Mouse (Mus musculus) hindbrain, embryonic 10.5 days (tissue): ENCODE data around the gene Mef2a. TPM values are rescaled to one million over a fixed set of nuclear protein-coding genes. Genes with fewer than 3 reads are reported as not detected.
A peak's percentile ranks its signal among the peaks of the same experiment; 100 is the strongest.

Experiments used
- DNase-seq: peaks from one replicate; pipeline ENCODE4 v3.0.0-alpha.2; 2017; ENCODE audit warnings: low spot score
- H3K27ac ChIP-seq: fragments of 300-500 bp; sonication (generic); 2 replicates; pipeline ENCODE4 v1.5.1; 2016; ENCODE audit warnings: mild to moderate bottlenecking, moderate library complexity
- H3K27me3 ChIP-seq: fragments of 300-500 bp; sonication (generic); 2 replicates; pipeline ENCODE4 v1.6.1; 2016; ENCODE audit warnings: mild to moderate bottlenecking; ENCODE audit not compliant: poor library complexity, insufficient read depth, severe bottlenecking
- H3K36me3 ChIP-seq: fragments of 300-500 bp; sonication (generic); 2 replicates; pipeline ENCODE4 v1.6.1; 2016; ENCODE audit warnings: mild to moderate bottlenecking, moderate library complexity
- H3K4me1 ChIP-seq: fragments of 300-500 bp; sonication (generic); replicated peaks from 2 replicates; pipeline ENCODE4 v1.6.1; 2016; ENCODE audit warnings: mild to moderate bottlenecking
- H3K4me3 ChIP-seq: fragments of 300-500 bp; sonication (generic); 2 replicates; pipeline ENCODE4 v1.5.1; 2016; ENCODE audit warnings: mild to moderate bottlenecking, moderate library complexity
- H3K9me3 ChIP-seq: fragments of 300-500 bp; sonication (generic); 2 replicates; pipeline ENCODE4 v1.6.1; 2016; ENCODE audit warnings: mild to moderate bottlenecking, moderate library complexity
- WGBS: fragments of 180-500 bp; shearing (Covaris S2); methylation state at CpG from one replicate; pipeline ENCODE4 v1.1.7; 2016; 5-methylcytosine and 5-hydroxymethylcytosine counted together
- polyA plus RNA-seq: library from polyadenylated mRNA; unstranded; fragments of >200 nt; fragmentation: Nextera tagmentation; extraction: Ambion mirVana; gene quantifications from 2 replicates; pipeline ENCODE4 v1.2.1, GENCODE M21; 2016

Mef2a gene
- 20.5 and 26.9 TPM in 2 replicates for polyA plus RNA-seq

DNA sequence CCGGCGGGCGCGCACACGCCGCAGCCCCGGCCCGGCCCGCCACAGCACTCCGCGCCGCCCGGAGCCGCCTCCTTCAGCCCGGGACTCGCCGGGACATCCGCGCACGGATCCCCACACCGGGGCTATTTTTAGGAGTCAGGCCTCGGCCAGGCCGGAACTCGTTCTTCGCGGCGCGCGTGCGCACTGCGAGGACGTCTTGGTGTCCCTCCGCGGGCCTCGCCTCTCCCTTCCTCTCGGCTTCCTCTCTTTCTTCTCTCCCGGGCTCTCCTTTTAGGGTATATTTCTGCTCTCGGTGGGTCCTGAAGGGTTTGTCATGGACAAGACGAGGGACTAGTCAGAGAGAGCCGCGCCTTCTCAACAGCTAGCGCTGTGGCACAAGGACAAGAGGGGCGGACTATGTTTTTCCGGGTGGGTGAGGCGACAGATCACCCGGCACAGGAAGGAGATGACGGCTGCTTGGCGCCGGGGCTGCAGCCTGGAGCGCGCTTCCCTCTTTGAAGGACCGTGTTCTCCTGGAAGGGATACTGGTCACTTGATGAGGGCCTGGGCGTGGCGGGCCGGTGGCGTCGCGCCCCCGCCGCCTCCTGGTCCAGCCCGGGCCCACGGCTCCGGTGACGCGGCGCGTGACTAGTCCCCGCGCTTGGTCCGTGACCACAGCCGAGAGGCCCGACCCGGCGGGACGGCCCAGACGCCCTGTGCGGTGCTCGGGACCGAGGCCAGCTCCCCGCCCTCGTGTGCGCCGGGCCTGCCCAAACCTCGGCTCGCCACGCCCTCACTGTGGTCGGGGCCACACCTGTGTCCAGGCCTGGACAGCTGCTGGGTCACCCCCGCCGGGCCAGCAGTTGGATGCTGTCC, at the start of gene Mef2a:
TSS of gene Mef2a (minus strand) at position 130 of the 855 bp plus-strand sequence.
- Histone ChIP-seq H3K36me3 (no peaks in the 10 kb centered on the region), H3K4me1 (peaks cover 23% of the 10 kb centered on the region), H3K4me3 (peak within 1 kb of the TSS; percentile 94), H3K27me3 (no peaks in the 10 kb centered on the region), H3K9me3 (no peaks in the 10 kb centered on the region), H3K27ac (peak within 1 kb of the TSS; percentile 99)
- peak; percentile 96 for DNase-seq
- under 1% methylated on average over 89 of the region's 89 CpGs for WGBS

DNA sequence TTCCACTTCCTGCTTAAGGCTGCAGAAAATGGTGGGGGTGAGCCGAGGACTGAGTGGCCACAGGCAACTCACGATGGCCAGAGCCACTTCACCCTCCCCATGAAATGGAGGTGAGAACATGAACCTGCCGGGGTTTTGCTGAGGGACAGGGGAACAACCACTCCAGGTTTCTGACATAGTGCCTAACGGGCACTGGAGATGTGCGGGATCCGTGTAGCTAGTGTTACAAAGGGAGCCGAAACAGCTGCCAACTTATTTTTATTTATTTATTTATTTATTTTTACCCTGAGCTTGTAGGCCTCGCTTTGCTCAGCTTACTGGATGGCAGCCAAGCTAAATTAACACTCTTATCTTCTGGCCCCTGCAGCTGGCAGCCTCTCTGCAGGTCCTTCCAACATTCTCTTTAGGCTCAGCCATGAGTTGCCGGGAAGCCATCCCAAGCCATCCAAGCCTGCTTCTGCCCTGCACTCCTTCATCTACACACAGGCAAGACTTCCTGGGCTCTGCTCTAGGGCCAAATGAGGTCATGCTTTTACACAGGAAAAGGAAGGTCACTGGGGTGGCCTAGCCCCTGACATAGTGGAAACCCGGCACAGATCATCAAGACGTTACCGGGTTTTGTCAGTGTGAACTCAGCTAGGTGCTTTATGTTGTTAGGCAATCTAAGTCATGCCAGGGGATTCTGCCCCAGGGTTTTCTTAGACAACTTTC, 49.0 kb upstream of the Mef2a start:
- no peak overlapping the region for H3K27ac ChIP-seq
- H3K4me3 ChIP-seq, result no peak overlapping the region
- 82% methylated on average over 12 of the region's 12 CpGs for WGBS
- DNase-seq, result no peak
- H3K4me1 ChIP-seq, result peaks cover 4% of the 10 kb centered on the region; the same call in 1 of the 2 replicates
- H3K27me3 ChIP-seq, result no peaks in the 10 kb centered on the region
- H3K9me3 ChIP-seq, result no peaks in the 10 kb centered on the region
- no peaks in the 10 kb centered on the region for H3K36me3 ChIP-seq

DNA sequence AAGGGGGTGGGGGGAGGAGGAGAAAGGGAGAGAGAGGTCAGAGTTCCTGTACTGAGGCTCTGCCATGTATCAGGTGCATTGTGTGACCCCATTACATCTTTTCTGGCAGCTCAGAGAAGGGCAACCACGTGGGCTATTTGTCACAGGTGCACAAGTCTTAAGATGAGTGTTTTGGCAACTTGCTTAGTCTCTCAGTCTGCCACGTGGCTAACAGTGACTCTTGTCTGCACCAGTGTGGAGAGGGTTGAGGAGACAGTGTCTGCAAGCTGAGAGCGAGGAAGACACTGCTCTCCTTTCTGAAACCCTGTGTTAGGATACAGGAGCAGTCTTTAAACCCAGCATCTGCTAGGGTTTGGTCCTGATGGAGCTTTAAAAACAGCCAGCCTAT, 48.4 kb upstream of the Mef2a start:
- no peaks in the 10 kb centered on the region for H3K27me3 ChIP-seq
- WGBS, result 68% methylated on average over 3 of the region's 3 CpGs
- peaks cover 4% of the 10 kb centered on the region; the same call in 1 of the 2 replicates for H3K4me1 ChIP-seq
- no peak overlapping the region for H3K27ac ChIP-seq
- H3K4me3 ChIP-seq, result no peak overlapping the region
- no peak for DNase-seq
- no peaks in the 10 kb centered on the region for H3K9me3 ChIP-seq
- H3K36me3 ChIP-seq, result no peaks in the 10 kb centered on the region

DNA sequence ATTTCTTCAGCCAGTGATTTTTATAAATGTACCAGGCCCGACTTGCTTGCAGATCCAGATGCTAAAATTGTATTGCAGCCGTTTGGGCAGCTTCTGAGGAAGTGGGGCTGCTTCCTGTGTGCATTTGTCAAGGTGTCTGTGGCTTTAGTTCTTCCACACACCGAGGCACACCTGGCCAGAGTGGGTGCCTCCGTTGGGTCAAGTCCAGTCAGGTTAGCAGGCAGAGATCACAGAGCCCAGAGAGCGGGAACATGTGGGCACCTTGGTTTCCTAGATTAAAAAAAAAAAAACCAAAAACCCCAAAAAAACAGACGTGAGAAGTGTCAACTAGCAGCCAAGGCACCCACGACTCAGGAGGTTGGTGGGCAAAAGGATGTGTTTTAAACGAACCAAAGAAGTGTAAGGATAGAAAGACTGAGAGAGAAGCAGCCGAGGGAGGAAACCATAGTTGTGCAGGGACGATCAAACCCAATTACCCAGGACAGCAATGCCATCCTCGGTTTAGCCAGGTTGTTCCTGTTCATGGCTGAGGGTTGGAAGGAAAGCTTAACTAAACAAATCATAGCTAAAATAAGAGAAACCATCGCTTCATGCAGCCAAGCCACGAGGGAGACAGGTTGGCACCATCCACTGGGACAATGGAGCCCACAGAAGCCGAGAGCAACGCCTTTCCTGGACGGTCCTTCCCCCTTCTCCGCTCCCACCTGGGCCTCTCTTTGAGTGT, 47.1 kb upstream of the Mef2a start:
- DNase-seq, result no peak
- WGBS, result 89% methylated on average over 17 of the region's 17 CpGs
- no peak overlapping the region for H3K27ac ChIP-seq
- H3K36me3 ChIP-seq, result no peaks in the 10 kb centered on the region
- H3K9me3 ChIP-seq, result no peaks in the 10 kb centered on the region
- H3K4me1 ChIP-seq, result no peaks in the 10 kb centered on the region
- H3K27me3 ChIP-seq, result no peaks in the 10 kb centered on the region
- no peak overlapping the region for H3K4me3 ChIP-seq

DNA sequence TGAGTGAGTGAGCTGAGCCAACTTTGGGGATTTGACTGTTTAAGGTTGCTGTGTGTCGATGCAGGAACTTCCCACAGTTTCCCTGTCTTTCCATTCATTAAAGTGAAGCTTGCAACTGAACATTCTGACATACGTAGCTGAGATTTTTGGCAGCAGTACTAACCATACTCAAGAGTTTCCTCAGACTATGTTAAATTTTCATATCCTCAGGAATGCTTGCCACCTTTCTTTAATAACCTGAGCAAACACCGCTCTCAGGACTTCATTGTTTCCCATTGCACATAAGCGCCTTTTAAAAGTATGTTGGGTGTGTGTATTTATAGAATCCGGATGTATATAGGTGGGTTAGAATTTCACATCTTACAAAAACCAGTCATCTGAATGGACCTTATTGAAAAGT, 45.5 kb upstream of the Mef2a start:
- 97% methylated on average over 5 of the region's 5 CpGs for WGBS
- H3K27ac ChIP-seq, result no peak overlapping the region
- H3K9me3 ChIP-seq, result no peaks in the 10 kb centered on the region
- no peaks in the 10 kb centered on the region for H3K4me1 ChIP-seq
- H3K27me3 ChIP-seq, result no peaks in the 10 kb centered on the region
- no peak overlapping the region for H3K4me3 ChIP-seq
- DNase-seq, result no peak
- H3K36me3 ChIP-seq, result no peaks in the 10 kb centered on the region

GRCm38 (mm10) chr7:67414766-67415165, 42.1 kb upstream of the Mef2a start:
- no peaks in the 10 kb centered on the region for H3K36me3 ChIP-seq
- H3K4me3 ChIP-seq, result no peak overlapping the region
- no peak for DNase-seq
- H3K9me3 ChIP-seq, result no peaks in the 10 kb centered on the region
- H3K27ac ChIP-seq, result no peak overlapping the region
- 85% methylated on average over 8 of the region's 8 CpGs for WGBS
- H3K27me3 ChIP-seq, result no peaks in the 10 kb centered on the region
- H3K4me1 ChIP-seq, result no peaks in the 10 kb centered on the region

DNA sequence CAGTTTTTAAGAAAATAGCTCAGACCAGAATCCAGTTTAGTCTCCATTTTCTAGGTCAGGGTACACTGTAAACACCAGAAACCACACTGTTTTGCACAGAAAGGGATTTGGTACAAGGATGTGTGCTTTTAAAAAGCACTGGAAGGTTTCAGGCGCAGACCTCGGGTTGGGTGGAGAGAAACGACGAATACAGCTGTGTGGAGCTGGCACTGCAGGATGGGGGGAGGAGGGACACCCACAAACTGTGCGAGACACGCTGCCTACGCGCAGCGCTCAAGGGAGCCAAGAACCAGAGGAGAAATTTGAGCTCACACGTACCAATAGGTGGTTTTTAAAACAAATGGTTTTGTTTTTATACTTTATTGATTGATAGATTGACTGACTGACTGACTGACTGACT, 40.0 kb upstream of the Mef2a start:
- no peak overlapping the region for H3K27ac ChIP-seq
- no peak for DNase-seq
- WGBS, result 79% methylated on average over 10 of the region's 10 CpGs
- no peak overlapping the region for H3K4me3 ChIP-seq
- no peaks in the 10 kb centered on the region for H3K36me3 ChIP-seq
- H3K27me3 ChIP-seq, result no peaks in the 10 kb centered on the region
- H3K4me1 ChIP-seq, result no peaks in the 10 kb centered on the region
- H3K9me3 ChIP-seq, result no peaks in the 10 kb centered on the region

DNA sequence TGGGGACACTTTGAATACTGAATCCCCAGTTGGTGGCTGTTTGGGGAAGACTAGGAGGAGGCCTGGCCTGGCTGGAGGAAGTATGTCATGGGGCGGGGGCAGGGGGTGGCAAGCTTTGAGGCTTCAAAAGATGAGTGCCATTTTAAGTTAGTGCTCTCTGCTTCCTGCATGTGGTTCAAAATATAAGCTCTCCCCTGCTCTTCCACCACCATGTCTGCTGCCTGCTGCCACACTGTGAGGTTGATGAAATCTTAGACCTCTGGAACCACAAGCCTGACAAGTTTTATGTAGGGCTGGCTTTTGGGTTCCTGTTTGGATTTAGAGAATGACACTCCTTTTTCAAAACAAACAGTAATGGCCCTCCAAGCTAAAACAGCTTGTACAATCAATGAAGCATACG, 34.4 kb upstream of the Mef2a start:
- H3K27ac ChIP-seq, result no peak overlapping the region
- H3K4me1 ChIP-seq, result no peaks in the 10 kb centered on the region
- H3K9me3 ChIP-seq, result no peaks in the 10 kb centered on the region
- H3K4me3 ChIP-seq, result no peak overlapping the region
- no peaks in the 10 kb centered on the region for H3K27me3 ChIP-seq
- 93% methylated on average over 2 of the region's 2 CpGs for WGBS
- no peaks in the 10 kb centered on the region for H3K36me3 ChIP-seq
- no peak for DNase-seq

DNA sequence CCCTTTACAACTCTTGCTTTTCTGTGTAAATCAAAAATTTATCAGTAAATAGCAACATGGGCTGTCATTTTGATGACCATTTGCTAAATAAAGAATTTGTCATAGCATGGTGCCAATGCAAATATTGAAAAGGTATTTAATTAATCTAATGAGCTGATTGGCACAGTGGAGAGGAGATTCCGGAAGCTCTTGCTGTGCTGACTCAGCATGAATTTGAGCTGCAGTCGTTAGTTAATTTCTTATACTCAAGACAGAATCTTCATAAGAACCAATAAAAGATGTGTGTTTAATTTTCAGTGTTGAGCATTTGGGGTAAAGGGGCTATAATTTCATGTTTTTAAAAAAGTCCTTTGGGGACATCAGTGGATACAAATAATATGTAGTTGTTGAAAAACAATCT, 31.5 kb upstream of the Mef2a start:
- Histone ChIP-seq H3K4me1 (no peaks in the 10 kb centered on the region), H3K27me3 (no peaks in the 10 kb centered on the region), H3K36me3 (no peaks in the 10 kb centered on the region), H3K4me3 (no peak overlapping the region), H3K9me3 (no peaks in the 10 kb centered on the region), H3K27ac (no peak overlapping the region)
- DNase-seq, result no peak
- 87% methylated on average over 2 of the region's 2 CpGs for WGBS

DNA sequence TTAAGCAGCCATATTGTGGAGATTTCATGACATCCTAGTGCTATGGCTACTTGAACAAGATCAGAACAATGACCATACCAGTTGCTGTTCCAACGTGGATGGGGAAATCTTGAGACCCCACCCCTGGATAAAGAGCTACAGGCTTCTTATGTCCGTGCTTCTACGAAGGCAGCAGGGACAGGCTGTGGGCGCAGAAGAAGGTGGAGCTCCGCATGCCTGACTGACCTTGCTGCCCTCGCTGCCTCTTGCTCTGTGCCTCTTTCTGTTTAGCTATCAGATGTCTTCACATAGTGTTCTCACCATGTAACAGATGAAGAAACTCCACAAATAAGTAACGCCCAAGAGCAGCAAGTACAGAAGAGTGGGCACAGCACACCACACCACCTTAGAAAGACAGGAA, 29.7 kb upstream of the Mef2a start:
- WGBS, result 58% methylated on average over 7 of the region's 7 CpGs
- no peak overlapping the region for H3K4me3 ChIP-seq
- H3K27me3 ChIP-seq, result no peaks in the 10 kb centered on the region
- no peak for DNase-seq
- H3K36me3 ChIP-seq, result no peaks in the 10 kb centered on the region
- no peaks in the 10 kb centered on the region for H3K9me3 ChIP-seq
- H3K4me1 ChIP-seq, result no peaks in the 10 kb centered on the region
- no peak overlapping the region for H3K27ac ChIP-seq

GRCm38 (mm10) chr7:67401379-67401778, 28.7 kb upstream of the Mef2a start:
- Histone ChIP-seq H3K4me3 (no peak overlapping the region), H3K4me1 (no peaks in the 10 kb centered on the region), H3K9me3 (no peaks in the 10 kb centered on the region), H3K27me3 (no peaks in the 10 kb centered on the region), H3K27ac (no peak overlapping the region), H3K36me3 (no peaks in the 10 kb centered on the region)
- no peak for DNase-seq
- WGBS, result 52% methylated on average over 5 of the region's 5 CpGs

DNA sequence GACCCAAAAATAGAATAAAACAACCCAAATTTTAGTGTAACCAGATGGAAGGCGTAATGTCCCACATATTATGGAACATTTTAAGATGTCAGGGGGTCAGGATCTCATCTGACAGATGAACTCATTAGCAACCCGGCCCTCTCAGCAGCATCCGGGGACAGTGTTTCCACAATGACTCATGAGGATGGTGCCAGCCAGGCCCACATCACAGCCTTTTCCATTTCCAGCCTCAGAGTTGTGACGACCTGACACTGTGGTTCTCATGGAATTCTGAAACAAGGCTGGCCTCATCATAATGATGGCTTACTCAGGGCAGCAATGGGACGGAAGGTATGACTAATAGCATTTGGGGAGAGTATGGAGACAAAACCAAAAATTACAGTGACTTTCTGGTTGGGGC, 18.1 kb upstream of the Mef2a start:
- DNase-seq, result no peak
- no peaks in the 10 kb centered on the region for H3K4me1 ChIP-seq
- 71% methylated on average over 5 of the region's 5 CpGs for WGBS
- H3K9me3 ChIP-seq, result no peaks in the 10 kb centered on the region
- no peak overlapping the region for H3K4me3 ChIP-seq
- H3K27ac ChIP-seq, result no peak overlapping the region
- H3K27me3 ChIP-seq, result no peaks in the 10 kb centered on the region
- H3K36me3 ChIP-seq, result no peaks in the 10 kb centered on the region

DNA sequence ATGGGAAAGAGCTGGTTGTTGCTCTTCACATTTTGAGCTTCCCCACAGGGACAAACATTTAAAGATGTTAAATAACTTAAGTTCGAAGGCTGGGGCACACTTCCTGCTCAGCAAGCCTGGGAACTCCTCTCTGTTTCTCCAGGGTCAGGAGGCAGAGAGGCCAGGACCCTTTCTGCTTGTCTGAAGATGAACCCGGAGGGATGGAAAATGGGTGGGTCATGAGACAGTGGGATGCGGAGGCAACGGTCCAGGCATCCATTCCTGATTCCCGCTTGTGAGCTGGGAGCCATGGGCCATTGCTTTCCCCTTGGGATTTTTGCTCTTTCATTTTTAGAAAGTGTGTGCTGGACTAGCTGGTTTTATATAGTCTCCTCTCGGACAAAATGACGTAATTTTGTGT, 17.4 kb upstream of the Mef2a start:
- Histone ChIP-seq H3K9me3 (no peaks in the 10 kb centered on the region), H3K4me3 (no peak overlapping the region), H3K27ac (no peak overlapping the region), H3K4me1 (no peaks in the 10 kb centered on the region), H3K27me3 (no peaks in the 10 kb centered on the region), H3K36me3 (no peaks in the 10 kb centered on the region)
- 81% methylated on average over 7 of the region's 7 CpGs for WGBS
- DNase-seq, result no peak
